Mouse (Mus musculus): Measurements from ENCODE around the gene Ikbke.

The Ikbke gene

DNA sequence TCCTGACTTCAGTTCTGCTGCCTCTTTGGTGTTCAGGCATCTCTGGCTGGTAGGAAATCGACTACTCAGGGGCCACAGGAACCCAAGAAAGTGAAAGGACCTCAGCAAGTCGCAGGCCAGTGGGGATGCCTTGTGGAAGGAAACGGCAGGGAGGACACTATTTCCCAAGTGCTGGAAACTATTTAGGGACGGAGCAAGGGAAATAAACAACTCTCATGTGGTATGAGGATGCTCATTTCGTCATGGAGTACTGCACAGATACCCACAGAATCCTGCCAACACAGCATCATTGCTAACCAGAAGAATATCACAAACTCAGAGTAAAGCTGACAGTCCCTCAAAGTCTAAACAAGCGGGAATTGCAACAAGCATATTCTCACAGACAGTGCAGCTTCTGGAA lies 36.5 kb downstream of the Ikbke start:
- no peak for DNase-seq (ENCODE audit: extremely low spot score, low read depth, low spot score)

DNA sequence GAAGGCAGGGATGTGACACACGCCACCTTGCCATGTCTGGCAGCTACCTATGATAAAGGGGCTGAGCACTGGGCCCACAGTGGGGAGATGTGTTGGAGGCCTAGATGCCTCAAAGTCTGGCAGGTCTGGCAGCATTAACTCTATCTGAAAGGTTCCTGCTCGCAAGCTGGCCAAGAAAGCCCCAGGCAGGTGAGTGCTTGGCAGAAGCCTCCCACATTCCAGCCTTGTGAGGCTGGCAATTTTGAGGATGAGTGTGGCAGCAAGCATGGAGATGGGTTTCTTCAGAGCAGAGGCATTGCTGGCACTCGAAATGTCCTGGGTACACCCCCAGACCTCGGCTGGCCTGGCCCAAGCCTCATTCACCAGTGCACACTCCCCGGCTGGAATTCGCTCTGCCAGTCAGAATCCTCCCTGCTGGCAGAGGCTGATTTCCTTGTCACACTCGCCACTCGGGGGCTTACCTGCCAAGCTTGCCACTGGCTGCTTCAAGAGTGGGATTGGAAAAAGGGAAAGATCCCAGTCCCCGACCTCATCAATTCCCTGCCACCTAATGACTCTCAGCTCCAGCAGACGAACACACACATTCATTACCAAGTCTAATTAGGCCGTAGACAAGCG lies 39.7 kb downstream of the Ikbke start:
- no peak for DNase-seq (ENCODE audit: extremely low spot score, low read depth, low spot score)

DNA sequence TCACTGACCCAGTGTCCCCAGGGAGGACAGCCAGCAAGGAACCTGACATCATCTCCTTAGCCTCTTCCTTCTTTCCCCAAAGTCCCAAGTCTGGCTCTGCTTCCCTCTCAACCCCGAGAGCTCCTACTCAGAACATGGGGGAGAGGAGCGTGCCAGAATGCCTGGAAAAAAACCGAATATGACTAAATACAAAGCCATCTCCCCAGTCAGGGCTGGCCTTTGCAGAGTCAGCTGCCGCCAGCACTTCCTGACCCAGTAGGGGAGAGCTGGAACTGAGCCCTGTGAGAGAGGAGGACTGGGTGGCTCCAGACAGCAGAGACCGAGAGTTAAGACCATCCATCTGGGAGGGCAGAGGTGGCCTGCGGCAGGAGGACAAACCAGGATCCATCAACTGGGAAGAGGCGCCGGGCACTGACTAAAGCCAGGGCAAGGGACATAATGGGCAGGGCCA lies 40.5 kb downstream of the Ikbke start:
- DNase-seq (ENCODE audit: extremely low spot score, low read depth, low spot score), result no peak

DNA sequence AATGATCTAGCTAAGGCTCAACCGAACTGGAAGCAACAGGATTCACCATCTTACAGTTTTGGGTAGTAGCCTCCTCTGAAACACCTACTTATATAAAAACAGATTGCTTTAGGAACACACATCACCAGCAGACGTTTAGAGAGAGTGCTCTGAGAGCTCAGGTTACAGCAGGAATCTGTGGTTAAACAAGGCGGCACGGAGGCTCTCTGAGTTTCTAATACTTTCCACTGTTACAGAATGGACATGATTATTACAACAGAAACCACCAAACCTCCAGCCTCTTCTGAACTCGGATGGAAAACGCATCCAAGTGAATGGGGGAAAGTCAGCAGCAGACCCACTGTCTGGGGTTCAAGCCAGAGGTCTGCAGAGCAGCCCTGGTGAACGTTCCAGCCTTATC lies 43.3 kb downstream of the Ikbke start:
- DNase-seq (ENCODE audit: extremely low spot score, low read depth, low spot score), result no peak

DNA sequence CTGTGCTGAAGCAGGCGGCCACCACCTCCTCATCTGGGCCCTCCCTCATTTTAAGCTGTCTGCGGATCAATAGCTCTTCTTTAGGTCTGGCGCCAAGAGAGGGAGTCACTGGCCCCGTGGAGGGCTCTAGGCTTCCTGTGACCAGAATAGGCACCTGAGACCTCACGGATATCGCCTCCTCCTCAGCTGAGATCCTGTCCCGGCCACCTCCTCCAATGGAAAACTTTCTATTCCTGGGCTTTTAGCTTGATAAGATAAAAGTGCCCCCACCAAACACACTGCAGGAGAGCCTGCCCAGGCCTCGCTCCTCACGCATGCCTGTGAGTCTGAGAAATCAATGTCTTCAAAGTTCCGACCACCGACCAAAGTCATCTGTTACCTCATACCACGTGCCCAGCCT lies 45.9 kb downstream of the Ikbke start:
- no peak for DNase-seq (ENCODE audit: extremely low spot score, low read depth, low spot score)

DNA sequence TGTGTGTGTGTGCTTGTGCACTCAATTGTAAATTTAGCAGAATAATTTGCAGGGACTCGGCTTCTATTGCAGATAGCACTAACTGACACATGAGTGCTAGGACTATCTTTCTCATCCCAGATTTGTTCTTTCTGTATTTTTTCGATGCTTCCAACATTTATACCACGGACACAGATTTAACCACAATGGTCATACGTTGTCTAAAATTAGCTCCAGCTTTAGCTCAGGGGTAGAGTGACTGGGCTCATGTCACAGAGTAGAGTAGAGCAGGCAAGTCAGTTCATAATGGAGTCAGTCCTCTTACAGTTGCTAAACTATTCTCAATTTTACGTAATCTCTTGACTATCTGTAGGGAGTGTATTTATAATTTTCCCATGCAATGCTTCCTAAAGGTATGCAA lies 50.7 kb downstream of the Ikbke start:
- DNase-seq (ENCODE audit: extremely low spot score, low read depth, low spot score), result no peak

DNA sequence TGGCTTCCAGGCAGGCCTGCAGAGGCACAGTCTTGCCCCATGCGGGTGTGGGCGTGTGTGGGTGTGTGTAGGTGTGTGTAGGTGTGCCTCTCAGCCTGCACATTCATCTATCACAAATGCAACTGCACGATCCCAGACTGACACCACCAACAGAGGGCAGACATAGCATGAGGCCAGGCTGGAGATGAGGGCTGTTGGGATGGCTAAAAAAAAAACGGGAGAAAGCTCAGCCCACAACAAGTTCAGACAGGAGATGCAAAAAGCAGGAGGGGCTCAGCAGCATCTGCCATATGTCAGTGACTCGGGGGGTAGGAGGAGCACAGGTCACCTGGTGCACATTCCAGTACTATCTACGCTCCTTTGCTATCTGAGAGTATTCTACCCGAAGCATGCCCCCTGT lies 51.2 kb downstream of the Ikbke start:
- no peak for DNase-seq (ENCODE audit: extremely low spot score, low read depth, low spot score)

DNA sequence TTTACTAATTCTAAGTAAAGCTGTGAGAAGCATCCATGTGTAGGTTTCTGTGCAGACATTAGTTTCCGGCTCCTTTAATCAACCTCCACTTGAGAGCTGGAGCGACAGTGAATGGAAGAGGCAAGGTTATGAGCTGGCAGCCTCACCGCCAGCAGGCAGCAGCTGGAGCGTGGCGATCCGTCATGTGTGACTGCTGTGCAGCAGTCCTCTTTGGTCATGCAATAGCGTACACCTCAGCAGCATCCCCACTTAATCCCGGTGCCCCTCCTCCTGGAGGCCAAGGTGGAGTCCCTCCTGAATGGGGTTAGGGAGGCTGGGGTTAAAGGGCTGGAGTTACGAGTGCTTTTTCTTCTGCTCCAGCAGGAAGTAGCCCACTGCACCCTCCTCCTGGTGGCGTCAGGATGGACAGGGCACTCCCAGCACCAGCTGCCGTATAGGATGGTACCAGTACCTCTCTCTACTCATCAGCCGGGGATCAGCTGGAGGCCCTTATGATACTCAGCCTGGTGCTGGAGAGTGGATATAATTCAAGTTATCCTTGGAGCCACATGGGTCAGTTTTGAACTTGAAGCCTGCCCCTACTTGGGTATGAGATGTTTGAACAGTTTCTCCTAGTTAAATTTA lies 54.4 kb downstream of the Ikbke start:
- no peak for DNase-seq (ENCODE audit: extremely low spot score, low read depth, low spot score)

DNA sequence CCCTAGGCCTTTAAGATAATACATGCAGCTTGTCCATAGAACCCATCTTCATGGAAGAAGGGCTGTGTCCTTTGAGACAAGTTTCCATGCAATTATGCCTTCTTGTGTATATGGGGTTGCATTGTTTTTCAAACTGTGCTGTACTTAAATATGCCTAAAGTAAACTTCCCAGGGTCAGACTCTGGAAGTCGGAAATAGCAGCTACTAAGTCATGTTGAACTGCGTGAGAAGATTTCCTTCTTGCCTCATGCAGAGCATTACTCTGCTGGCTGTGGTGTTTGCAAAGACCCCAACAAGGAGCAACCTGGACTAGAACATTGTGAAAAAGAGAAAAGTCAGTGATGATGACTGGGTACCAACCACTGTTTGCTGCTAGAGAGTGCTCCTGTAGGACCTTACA lies 56.1 kb downstream of the Ikbke start:
- no peak for DNase-seq (ENCODE audit: extremely low spot score, low read depth, low spot score)

DNA sequence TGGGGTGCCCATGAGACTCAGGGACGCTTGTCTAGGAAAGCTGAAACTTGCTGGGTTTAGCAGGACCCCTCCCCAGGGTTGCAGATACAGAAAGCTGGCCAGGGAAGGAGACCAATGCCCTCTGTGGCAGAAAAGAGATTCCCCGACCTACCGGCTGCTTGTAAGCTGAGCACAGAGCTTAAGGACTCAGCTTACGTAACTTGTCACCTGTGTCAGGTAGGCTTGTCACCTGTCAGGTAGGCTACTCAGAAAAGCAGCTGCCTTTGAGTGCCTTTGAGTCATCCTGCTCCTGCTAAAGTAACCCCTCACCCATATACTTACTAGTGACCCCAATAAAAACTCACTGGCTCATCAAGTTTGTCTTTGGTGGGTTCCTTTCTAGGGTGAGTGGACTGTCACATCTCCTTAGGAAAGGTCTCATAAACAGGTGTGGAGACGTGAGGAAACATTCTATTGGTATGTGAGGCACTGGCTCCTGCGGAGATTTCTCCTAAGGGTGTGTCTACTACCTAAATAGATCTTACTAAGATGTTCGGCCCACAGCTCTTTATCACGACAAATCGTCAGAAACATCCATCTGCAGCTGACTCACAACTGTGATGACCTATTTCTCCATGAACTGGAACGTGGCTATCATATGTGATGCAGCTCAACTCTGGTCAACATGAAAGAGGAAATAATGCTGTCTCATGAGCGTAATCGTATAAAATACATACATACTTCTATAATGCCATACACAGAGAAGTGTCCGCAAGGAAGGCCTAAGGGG lies 57.4 kb downstream of the Ikbke start:
- no peak for DNase-seq (ENCODE audit: extremely low spot score, low read depth, low spot score)

DNA sequence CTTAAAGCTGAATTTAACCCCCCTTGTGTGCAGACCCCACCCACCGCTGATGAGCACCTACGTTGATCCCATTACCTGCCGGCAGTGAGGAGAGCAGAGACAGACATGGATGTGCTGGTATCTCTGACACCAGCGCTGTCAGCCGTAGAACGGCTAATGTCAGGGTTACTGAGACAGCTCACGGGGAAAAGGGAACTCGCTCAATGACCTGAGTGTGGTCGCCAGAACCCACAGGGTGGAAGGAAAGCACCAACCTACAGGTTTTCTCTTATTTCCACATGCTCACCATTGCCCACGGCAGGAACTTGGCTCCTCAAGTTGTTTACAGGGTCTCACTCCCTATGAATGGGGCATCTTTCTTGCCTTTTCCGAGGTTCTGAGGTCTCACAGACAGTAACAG lies 60.5 kb downstream of the Ikbke start:
- DNase-seq (ENCODE audit: extremely low spot score, low read depth, low spot score), result no peak

DNA sequence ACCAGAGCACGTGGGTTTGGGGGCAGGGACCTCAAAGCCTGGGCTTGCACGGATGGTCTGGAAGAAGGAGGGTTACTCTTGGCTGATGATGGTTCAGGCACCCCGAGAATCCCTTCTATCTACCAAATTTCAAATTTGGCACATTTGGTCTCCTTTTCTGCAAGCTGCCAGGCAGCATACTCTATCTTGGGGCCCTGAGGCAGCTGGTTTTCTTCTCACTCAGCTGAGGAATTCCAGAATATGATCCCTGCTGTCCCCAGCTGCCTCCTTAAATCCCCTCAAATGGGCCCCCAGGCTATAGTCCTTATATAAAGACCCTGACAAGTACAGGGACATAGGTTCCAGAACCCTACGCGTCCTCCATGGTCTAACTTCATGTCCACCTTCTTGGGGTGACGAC lies 66.0 kb downstream of the Ikbke start:
- DNase-seq (ENCODE audit: extremely low spot score, low read depth, low spot score), result no peak

DNA sequence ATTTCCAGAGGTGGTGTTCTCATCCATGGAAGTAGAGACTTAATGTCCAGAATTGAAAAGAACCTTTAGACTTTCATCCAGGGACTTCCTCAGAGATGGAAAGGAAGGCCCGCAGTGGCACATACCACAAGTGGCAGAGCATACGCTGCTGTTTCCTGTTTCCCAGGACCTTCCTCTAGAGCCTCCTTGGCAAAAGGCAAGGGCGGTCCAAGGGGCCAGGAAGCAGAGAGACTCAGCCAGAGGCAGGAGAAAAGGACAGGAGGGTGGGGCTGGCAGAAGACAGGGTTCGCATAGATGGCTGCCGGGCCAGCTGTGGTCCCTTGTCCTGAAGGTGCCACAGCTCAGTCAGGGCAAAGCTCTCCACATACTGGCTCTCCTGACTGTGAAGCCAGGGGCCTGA lies 66.5 kb downstream of the Ikbke start:
- no peak for DNase-seq (ENCODE audit: extremely low spot score, low read depth, low spot score)

DNA sequence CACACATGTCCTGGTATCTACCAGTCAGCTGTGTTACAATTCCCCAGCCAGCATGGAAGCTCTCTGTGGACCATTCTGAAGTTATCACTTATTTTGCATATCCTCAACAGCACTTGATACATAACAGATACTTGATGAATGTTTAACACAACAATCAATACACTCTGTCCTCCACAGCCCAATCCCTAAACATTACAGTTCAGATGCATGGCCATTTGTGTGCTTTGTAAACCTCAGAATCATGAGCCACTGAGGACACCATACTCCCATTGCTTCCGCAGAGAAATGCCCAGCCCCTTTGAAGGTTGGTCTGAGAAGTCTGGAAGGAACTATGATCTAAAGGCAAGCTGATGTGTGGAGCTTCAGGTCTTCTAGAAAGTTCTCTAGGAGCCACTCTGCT lies 67.8 kb downstream of the Ikbke start:
- no peak for DNase-seq (ENCODE audit: extremely low spot score, low read depth, low spot score)

DNA sequence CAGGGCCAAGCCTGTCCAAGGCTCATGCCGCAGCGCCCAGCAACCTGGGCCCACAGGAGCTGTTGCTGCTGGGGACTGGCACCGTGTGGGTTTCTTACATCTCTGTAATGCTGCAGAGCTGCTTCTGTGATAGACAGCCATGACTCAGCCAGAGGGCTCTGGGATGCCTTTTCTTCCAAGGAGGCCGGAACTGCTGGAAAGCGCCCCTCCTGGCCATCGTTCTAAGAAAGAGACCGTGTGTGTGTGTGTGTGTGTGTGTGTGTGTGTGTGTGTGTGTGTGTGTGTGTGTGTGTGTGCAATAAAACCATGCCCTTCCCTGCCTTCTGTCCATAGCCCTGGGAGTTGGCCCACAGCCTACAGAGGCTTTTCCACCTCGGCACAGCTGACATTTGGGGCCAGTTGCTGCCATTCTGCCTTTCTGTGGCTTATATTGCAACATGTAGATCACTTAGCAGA lies 69.4 kb downstream of the Ikbke start:
- no peak for DNase-seq (ENCODE audit: extremely low spot score, low read depth, low spot score)

DNA sequence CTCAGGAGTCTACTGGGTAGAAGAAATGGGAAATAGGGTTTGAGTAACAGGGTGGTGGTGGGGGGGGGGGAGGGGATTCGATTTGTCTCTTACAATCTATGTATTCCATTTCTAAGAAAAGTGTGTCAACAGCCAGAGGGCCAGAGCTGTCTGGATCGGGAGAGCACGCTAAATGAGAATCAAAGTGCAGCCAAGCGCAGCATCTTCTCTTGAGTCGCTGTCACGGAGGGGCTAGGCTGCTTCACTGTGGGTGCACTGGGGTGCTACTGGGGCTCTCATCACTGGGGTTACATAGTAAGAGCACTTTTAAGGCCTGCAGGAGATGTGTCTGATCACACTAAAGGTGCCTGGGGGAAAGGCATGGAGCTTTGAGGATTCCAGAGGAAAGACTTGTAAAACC lies 70.6 kb downstream of the Ikbke start:
- DNase-seq (ENCODE audit: extremely low spot score, low read depth, low spot score), result no peak

DNA sequence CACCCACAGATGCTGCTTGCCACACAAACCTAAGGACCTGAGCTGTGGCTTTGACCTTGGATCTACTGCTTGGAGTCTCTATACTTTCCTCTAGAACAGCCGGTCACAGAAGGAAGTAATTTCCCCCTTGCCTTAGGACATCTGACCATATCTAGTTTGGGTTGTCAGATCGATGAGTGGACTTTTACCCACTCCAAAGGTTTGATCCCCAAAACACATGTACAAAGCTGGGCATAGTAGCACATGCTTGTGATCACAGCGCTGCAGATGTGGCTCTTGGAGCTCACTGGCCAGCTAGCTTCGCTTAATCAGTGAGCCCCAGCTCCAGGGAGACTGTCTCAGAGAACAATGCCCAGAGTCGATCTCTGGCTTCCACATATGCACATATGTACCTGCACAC lies 71.3 kb downstream of the Ikbke start:
- DNase-seq (ENCODE audit: extremely low spot score, low read depth, low spot score), result no peak

DNA sequence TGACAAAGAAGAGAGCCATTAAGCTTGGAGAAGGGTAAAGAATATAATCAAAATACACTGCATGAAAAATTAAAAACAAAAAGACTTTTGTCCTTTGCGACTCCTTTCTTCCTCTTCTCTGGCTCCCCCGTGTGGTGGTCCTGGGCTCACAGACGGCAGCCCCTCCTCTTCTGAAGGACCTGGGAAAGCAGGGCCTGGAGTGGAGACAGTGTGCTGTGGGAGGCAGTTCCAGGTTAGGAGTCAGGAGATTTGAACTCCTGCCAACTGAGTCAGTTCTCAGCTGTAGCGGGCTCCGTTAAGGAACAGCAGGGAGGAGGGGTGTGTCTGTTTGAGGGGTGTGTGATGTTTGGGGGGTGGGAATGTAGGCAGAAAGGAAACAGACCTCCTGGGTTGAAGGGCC lies 71.9 kb downstream of the Ikbke start:
- no peak for DNase-seq (ENCODE audit: extremely low spot score, low read depth, low spot score)

DNA sequence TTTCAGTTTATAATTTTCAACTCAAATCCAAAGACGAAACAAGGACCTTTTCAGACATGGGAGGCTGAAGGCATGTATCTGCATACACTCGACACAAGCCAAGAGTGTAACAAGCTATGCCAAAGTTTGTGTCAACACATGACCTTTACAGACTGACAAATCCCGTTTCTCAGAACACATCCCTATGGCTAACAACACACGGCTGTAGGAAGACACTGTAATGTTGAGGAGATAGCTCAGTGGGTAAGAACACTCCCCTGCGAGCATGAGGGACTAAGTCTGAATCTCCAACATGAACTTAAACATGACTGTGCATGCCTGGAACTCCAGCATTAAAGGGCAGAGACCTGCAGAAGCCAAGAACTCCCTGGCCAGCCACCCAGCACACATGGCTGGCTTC lies 73.1 kb downstream of the Ikbke start:
- no peak for DNase-seq (ENCODE audit: extremely low spot score, low read depth, low spot score)

DNA sequence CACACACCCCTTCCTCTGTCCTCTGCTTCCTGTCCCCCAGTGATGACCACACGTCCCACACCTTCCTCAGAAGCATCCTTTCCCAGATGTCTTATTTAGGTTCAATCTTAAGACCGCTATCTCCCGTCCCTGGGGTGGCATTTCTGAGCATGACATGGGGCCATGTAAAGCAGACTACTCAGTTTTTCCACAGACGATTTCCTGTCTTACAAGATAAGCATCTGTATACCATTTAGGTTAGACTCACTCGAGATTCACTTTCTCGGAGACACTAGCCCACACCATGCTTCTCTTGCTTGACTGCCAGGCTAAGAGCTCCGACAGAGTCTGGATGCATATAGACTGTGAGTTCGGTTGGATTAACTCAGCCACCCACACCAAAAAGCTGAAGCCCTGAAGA lies 74.9 kb downstream of the Ikbke start:
- DNase-seq (ENCODE audit: extremely low spot score, low read depth, low spot score), result no peak
